Mouse (Mus musculus): ENCODE measurements around the gene Micall2.

GRCm38 (mm10) chr5:139688356-139688755 lies 47.8 kb downstream of the Micall2 start:
- no peak for TF ChIP-seq POLR2A (IDR thresholded peaks at IDR 0.05; ENCODE audit: extremely low read depth, insufficient read depth, low read length)
- TF ChIP-seq CTCF (IDR thresholded peaks at IDR 0.05; ENCODE audit: extremely low read depth, insufficient read depth, low read length), result no peak
